ENCODE assay signal across 18 mouse cellular contexts in the genomic region with DNA sequence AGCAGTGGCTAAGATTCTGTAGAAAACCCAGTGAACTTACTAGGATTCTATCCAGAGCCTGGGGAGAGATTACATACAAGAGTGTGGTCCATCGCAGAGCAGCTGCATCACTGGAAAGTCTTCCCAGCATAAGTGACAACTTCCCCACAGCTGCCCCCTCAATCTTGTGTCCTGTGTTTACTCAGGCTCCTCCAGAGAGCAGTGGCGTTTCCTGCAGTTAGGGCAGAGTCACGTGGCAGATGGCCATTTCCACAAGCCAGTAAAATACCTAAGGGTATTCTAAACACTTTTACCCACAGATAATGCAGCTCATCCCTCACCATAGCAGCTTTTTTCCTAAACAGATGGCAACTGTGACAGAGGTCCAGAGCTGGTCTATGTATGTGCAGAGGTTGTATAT. TPM values are rescaled to one million over a fixed set of nuclear protein-coding genes. Genes with fewer than 3 reads are reported as not detected.
A peak's percentile ranks its signal among the peaks of the same experiment; 100 is the strongest.
DNase-seq lines count a peak whose midpoint lies in the region; ATAC-seq and TF ChIP-seq lines count a peak whose summit lies in the region.
"Had no signal": no experiment of that assay in that cellular context is flagged by ENCODE, and none has a peak within 500 bp of the region (broad histone marks: within the 10 kb centered on the region; RNA-seq: fewer than 3 reads in every experiment).

No protein-coding gene starts in this region.

- H3K27ac ChIP-seq in heart, embryonic 15.5 days: no peak overlapping the region
- no peak overlapping the region for H3K27ac ChIP-seq in midbrain, embryonic 15.5 days
- H3K27ac ChIP-seq in midbrain, embryonic 13.5 days: no peak overlapping the region
- peak overlapping the region; percentile 99 for H3K27ac ChIP-seq in ES-E14 (ENCODE audit: insufficient read depth, low read depth, low read length, poor library complexity, severe bottlenecking)
- H3K27ac ChIP-seq: hindbrain, embryonic 14.5 days; kidney, postnatal 0 days; macrophage; neural tube, embryonic 13.5 days had no signal

- no peaks in the 10 kb centered on the region for H3K9me3 ChIP-seq in heart, embryonic 15.5 days (replicated peaks)
- no peaks in the 10 kb centered on the region for H3K9me3 ChIP-seq in midbrain, embryonic 15.5 days
- no peaks in the 10 kb centered on the region for H3K9me3 ChIP-seq in midbrain, embryonic 13.5 days
- no peaks in the 10 kb centered on the region for H3K9me3 ChIP-seq in ES-E14 (ENCODE audit: control insufficient read depth, insufficient read depth, low read depth, low read length)
- H3K9me3 ChIP-seq: neural tube, embryonic 13.5 days had no signal

- peak; percentile 67 for ATAC-seq in heart, embryonic 15.5 days (replicated peaks; ENCODE audit: insufficient number of reproducible peaks, insufficient read depth, low FRiP score, low read depth)
- no peak for ATAC-seq in midbrain, embryonic 15.5 days (replicated peaks)
- no peak for ATAC-seq in midbrain, embryonic 13.5 days
- ATAC-seq in megakaryocyte-erythroid progenitor cell, adult 5-6 weeks (replicated peaks; ENCODE audit: low FRiP score, low TSS enrichment, poor library complexity, severe bottlenecking): no peak
- ATAC-seq: forebrain, embryonic 14.5 days had no signal

- H3K4me1 ChIP-seq in heart, embryonic 15.5 days (replicated peaks): peaks cover 2% of the 10 kb centered on the region; the same call in 1 of the 2 replicates
- H3K4me1 ChIP-seq in midbrain, embryonic 15.5 days: no peaks in the 10 kb centered on the region
- H3K4me1 ChIP-seq in midbrain, embryonic 13.5 days (replicated peaks): no peaks in the 10 kb centered on the region
- peaks cover 6 to 14% of the 10 kb centered on the region in 2 experiments for H3K4me1 ChIP-seq in ES-E14 (ENCODE audit: control insufficient read depth in 2 of 2, insufficient read depth in 2 of 2, low read length in 2 of 2, poor library complexity in 1 of 2)

- peaks cover 15% of the 10 kb centered on the region; the same call in 1 of the 2 replicates for H3K27me3 ChIP-seq in heart, embryonic 15.5 days
- H3K27me3 ChIP-seq in midbrain, embryonic 15.5 days (replicated peaks): 0 out of 2 replicates have a peak, but pooled peaks cover 3% of the 10 kb centered on the region
- H3K27me3 ChIP-seq in midbrain, embryonic 13.5 days: 0 out of 2 replicates have a peak, but pooled peaks cover 6% of the 10 kb centered on the region

- no peak overlapping the region for H3K4me3 ChIP-seq in heart, embryonic 15.5 days
- no peak overlapping the region for H3K4me3 ChIP-seq in midbrain, embryonic 15.5 days
- no peak overlapping the region for H3K4me3 ChIP-seq in midbrain, embryonic 13.5 days (replicated peaks)
- peak overlapping the region; percentile 38 to 53 for H3K4me3 ChIP-seq in ES-E14 (ENCODE audit: insufficient read depth in 1 of 2, low read depth in 1 of 2, low read length in 2 of 2, poor library complexity in 1 of 2, severe bottlenecking in 1 of 2)
- H3K4me3 ChIP-seq: erythroblast, embryonic 14.5 days; neural tube, embryonic 13.5 days had no signal

- H3K4me2 ChIP-seq in heart, embryonic 15.5 days: no peak overlapping the region; the same call in 1 of the 2 replicates
- H3K4me2 ChIP-seq in midbrain, embryonic 15.5 days: no peak overlapping the region
- no peak overlapping the region for H3K4me2 ChIP-seq in midbrain, embryonic 13.5 days (replicated peaks)
- H3K4me2 ChIP-seq: hindbrain, embryonic 14.5 days; neural tube, embryonic 13.5 days had no signal

- no peaks in the 10 kb centered on the region for H3K36me3 ChIP-seq in heart, embryonic 15.5 days
- H3K36me3 ChIP-seq in midbrain, embryonic 15.5 days (replicated peaks): no peaks in the 10 kb centered on the region
- H3K36me3 ChIP-seq in midbrain, embryonic 13.5 days: no peaks in the 10 kb centered on the region
- H3K36me3 ChIP-seq in ES-E14 (ENCODE audit: control insufficient read depth, insufficient read depth, low read length, poor library complexity, severe bottlenecking): peaks cover 3% of the 10 kb centered on the region; the same call in 1 of the 2 replicates
- H3K36me3 ChIP-seq: neural tube, embryonic 13.5 days had no signal

- DNase-seq in heart, adult 11 months: no peak
- DNase-seq in ES-E14 (ENCODE audit: low read depth, low spot score): no peak
- DNase-seq in mesoderm, embryonic 11.5 days (ENCODE audit: low read depth, low spot score): peak; percentile 23
- no peak for DNase-seq in cerebellum, adult 11-12 months
- DNase-seq: cerebellum, adult 9-10 months; kidney, adult 11 months; liver; lung, adult 18-20 months had no signal

- WGBS in heart, embryonic 15.5 days: 22% methylated on average over 3 of the region's 3 CpGs
- 46% methylated on average over 3 of the region's 3 CpGs for WGBS in midbrain, embryonic 15.5 days
- WGBS in midbrain, embryonic 13.5 days: 44% methylated on average over 3 of the region's 3 CpGs

- in situ Hi-C loops in ES-E14 (cut with MboI; ENCODE audit: low sequenced_read_pairs in 2 of 2, unreplicated experiment in 2 of 2): no loop called here

- no peak overlapping the region for H3K9ac ChIP-seq in heart, embryonic 15.5 days
- peak overlapping the region; percentile 6; the same call in 1 of the 2 replicates for H3K9ac ChIP-seq in midbrain, embryonic 15.5 days
- no peak overlapping the region for H3K9ac ChIP-seq in midbrain, embryonic 13.5 days (replicated peaks)
- H3K9ac ChIP-seq in ES-E14 (ENCODE audit: insufficient read depth, low read depth, low read length, poor library complexity, severe bottlenecking): peak overlapping the region; percentile 77
- H3K9ac ChIP-seq: hindbrain, embryonic 14.5 days; neural tube, embryonic 13.5 days had no signal

TF ChIP-seq in ES-E14, 5 proteins besides CTCF, POLR2A, EP300 and RAD21:
- no peak for TF ChIP-seq ZNF384 (IDR thresholded peaks at IDR 0.05; ENCODE audit: low read depth, low read length)
- no peak for TF ChIP-seq CHD2 (IDR thresholded peaks at IDR 0.05; ENCODE audit: low read depth, low read length)
- no peak for TF ChIP-seq ZC3H11A (IDR thresholded peaks at IDR 0.05; ENCODE audit: borderline replicate concordance, low read depth, low read length)
- TF ChIP-seq HCFC1 (IDR thresholded peaks at IDR 0.05; ENCODE audit: borderline replicate concordance, insufficient read depth, low read length): no peak
- TF ChIP-seq MAFK (IDR thresholded peaks at IDR 0.05; ENCODE audit: insufficient read depth, low read depth, low read length): no peak

RNA-seq across cellular contexts. Expression of a gene that starts 44.6 kb away (rescaled TPM):
- 4.3 and 22.6 TPM in 2 replicates for polyA plus RNA-seq in heart, embryonic 15.5 days (2015; fragmentation: Nextera tagmentation; extraction: Ambion mirVana)
- 1.1 and 1.4 TPM in 2 replicates for polyA plus RNA-seq in midbrain, embryonic 15.5 days (2015; fragmentation: Nextera tagmentation; extraction: Ambion mirVana)
- polyA plus RNA-seq in midbrain, embryonic 13.5 days (2015; fragmentation: Nextera tagmentation; extraction: Ambion mirVana): 1.0 and 1.7 TPM in 2 replicates
- 8.0 and 14.8 TPM in 2 replicates for total RNA-seq in ES-E14 (2012; rRNA removed)
- 17.3 and 28.3 TPM in 2 replicates for total RNA-seq in megakaryocyte-erythroid progenitor cell, adult 5-6 weeks (2014; fragmentation: Nextera tagmentation)
- 9.3 and 11.0 TPM in 2 replicates for total RNA-seq in megakaryocyte-erythroid progenitor cell, adult 5-6 weeks (2017)

RNA-seq across cellular contexts. Expression of a gene that starts 52.4 kb away (rescaled TPM):
- polyA plus RNA-seq in heart, embryonic 15.5 days (2015; fragmentation: Nextera tagmentation; extraction: Ambion mirVana): 11.2 and 16.4 TPM in 2 replicates
- polyA plus RNA-seq in midbrain, embryonic 15.5 days (2015; fragmentation: Nextera tagmentation; extraction: Ambion mirVana): 333 and 359 TPM in 2 replicates
- polyA plus RNA-seq in midbrain, embryonic 13.5 days (2015; fragmentation: Nextera tagmentation; extraction: Ambion mirVana): 238 and 300 TPM in 2 replicates
- total RNA-seq in ES-E14 (2012; rRNA removed): 18.6 and 34.6 TPM in 2 replicates
- total RNA-seq in megakaryocyte-erythroid progenitor cell, adult 5-6 weeks (2014; fragmentation: Nextera tagmentation): 6.6 and 7.0 TPM in 2 replicates
- total RNA-seq in megakaryocyte-erythroid progenitor cell, adult 5-6 weeks (2017): 2.9 and 5.2 TPM in 2 replicates

RNA-seq across cellular contexts. Expression of a gene that starts 52.5 kb away (rescaled TPM):
- polyA plus RNA-seq in heart, embryonic 15.5 days (2015; fragmentation: Nextera tagmentation; extraction: Ambion mirVana): 36.0 and 46.3 TPM in 2 replicates
- polyA plus RNA-seq in midbrain, embryonic 15.5 days (2015; fragmentation: Nextera tagmentation; extraction: Ambion mirVana): 95.4 and 96.0 TPM in 2 replicates
- polyA plus RNA-seq in midbrain, embryonic 13.5 days (2015; fragmentation: Nextera tagmentation; extraction: Ambion mirVana): 77.9 and 78.6 TPM in 2 replicates
- total RNA-seq in ES-E14 (2012; rRNA removed): 238 and 481 TPM in 2 replicates
- 24.7 and 30.7 TPM in 2 replicates for total RNA-seq in megakaryocyte-erythroid progenitor cell, adult 5-6 weeks (2014; fragmentation: Nextera tagmentation)
- total RNA-seq in megakaryocyte-erythroid progenitor cell, adult 5-6 weeks (2017): 5.2 and 8.3 TPM in 2 replicates

Comparison
In these comparisons a context has a peak if more than half of its experiments do, and no peak if none do; other contexts are left out.
1. H3K9ac ChIP-seq: peak in midbrain, embryonic 15.5 days (single experiment) and ES-E14 (single experiment); none in heart, embryonic 15.5 days (single experiment) and midbrain, embryonic 13.5 days (single experiment).
2. H3K4me3 ChIP-seq: peak in ES-E14 (2 of 2); none in heart, embryonic 15.5 days (single experiment), midbrain, embryonic 15.5 days (single experiment) and midbrain, embryonic 13.5 days (single experiment).
3. RNA of a gene that starts 52.4 kb away (polyA plus RNA-seq): 333 to 359 TPM in midbrain, embryonic 15.5 days and 238 to 300 TPM in midbrain, embryonic 13.5 days; 11.2 to 16.4 TPM in heart, embryonic 15.5 days; every median in the first group is over 10 times any median in the second.